Mouse (Mus musculus) liver, embryonic 13.5 days (tissue): ENCODE results near the gene Hivep3. TPM values are rescaled to one million over a fixed set of nuclear protein-coding genes. Genes with fewer than 3 reads are reported as not detected.

Experiments
- ATAC-seq: fragments of 200-750 bp; cut with Nextera tagmentation; 2 replicates; pipeline ENCODE4 v1.8.0; 2017; ENCODE audit warnings: low read depth, mild to moderate bottlenecking, moderate number of reproducible peaks, moderate library complexity
- DNase-seq: peaks from one replicate; pipeline ENCODE4 v3.0.0; 2022
- H3K27ac ChIP-seq: fragments of 300-500 bp; sonication (generic); 2 replicates; pipeline ENCODE4 v1.5.1; 2015; ENCODE audit warnings: moderate library complexity, mild to moderate bottlenecking, inconsistent platforms
- H3K27me3 ChIP-seq: fragments of 300-500 bp; sonication (generic); 2 replicates; pipeline ENCODE4 v1.6.1; 2015; ENCODE audit warnings: mild to moderate bottlenecking, inconsistent platforms
- H3K36me3 ChIP-seq: fragments of 300-500 bp; sonication (generic); 2 replicates; pipeline ENCODE4 v1.6.1; 2015; ENCODE audit warnings: mild to moderate bottlenecking, inconsistent platforms
- H3K4me1 ChIP-seq: fragments of 300-500 bp; sonication (generic); replicated peaks from 2 replicates; pipeline ENCODE4 v1.6.1; 2015; ENCODE audit warnings: inconsistent platforms
- H3K4me2 ChIP-seq: fragments of 300-500 bp; sonication (generic); 2 replicates; pipeline ENCODE4 v1.6.1; 2015; ENCODE audit warnings: inconsistent platforms, mild to moderate bottlenecking, moderate library complexity
- H3K4me3 ChIP-seq: fragments of 300-500 bp; sonication (generic); replicated peaks from 2 replicates; pipeline ENCODE4 v1.5.1; 2015; ENCODE audit warnings: mild to moderate bottlenecking, inconsistent platforms
- H3K9ac ChIP-seq: fragments of 300-500 bp; sonication (generic); 2 replicates; pipeline ENCODE4 v1.6.1; 2015; ENCODE audit warnings: mild to moderate bottlenecking, inconsistent platforms
- H3K9me3 ChIP-seq: fragments of 300-500 bp; sonication (generic); replicated peaks from 2 replicates; pipeline ENCODE4 v1.6.1; 2016; ENCODE audit warnings: inconsistent platforms
- WGBS: fragments of 180-500 bp; shearing (Covaris S2); methylation state at CpG from one replicate; pipeline ENCODE4 v1.1.7; 2015; ENCODE audit not compliant: insufficient replicate concordance; 5-methylcytosine and 5-hydroxymethylcytosine counted together
- polyA plus RNA-seq: library from polyadenylated mRNA; unstranded; fragments of >200 nt; fragmentation: Nextera tagmentation; extraction: Ambion mirVana; gene quantifications from 2 replicates; pipeline ENCODE4 v1.2.1, GENCODE M21; 2015

Hivep3 gene
- polyA plus RNA-seq, 1 experiment from 2014 or later: 2.1 TPM

- ATAC-seq (no peak), DNase-seq (no peak)
- Histone ChIP-seq H3K27me3 (no peaks in the 10 kb centered on the region), H3K4me2 (no peak overlapping the region), H3K4me1 (no peaks in the 10 kb centered on the region), H3K27ac (no peak overlapping the region), H3K36me3 (no peaks in the 10 kb centered on the region), H3K9ac (no peak overlapping the region), H3K4me3 (no peak overlapping the region), H3K9me3 (no peaks in the 10 kb centered on the region)
- 40% methylated on average over 9 of the region's 9 CpGs for WGBS
Measured at GRCm38 (mm10) chr4:120170387-120170936, 436.9 kb downstream of the Hivep3 start.

- no peak overlapping the region for H3K9ac ChIP-seq
- no peaks in the 10 kb centered on the region for H3K27me3 ChIP-seq
- DNase-seq: no peak
Measured at GRCm38 (mm10) chr4:120172050-120172684, 438.6 kb downstream of the Hivep3 start.

GRCm38 (mm10) chr4:120179123-120179522 is 445.5 kb downstream of the Hivep3 start:
- Histone ChIP-seq H3K27me3 (no peaks in the 10 kb centered on the region), H3K27ac (no peak overlapping the region), H3K9me3 (no peaks in the 10 kb centered on the region), H3K36me3 (no peaks in the 10 kb centered on the region), H3K4me1 (no peaks in the 10 kb centered on the region), H3K4me3 (no peak overlapping the region), H3K4me2 (no peak overlapping the region), H3K9ac (no peak overlapping the region)
- 70% methylated on average over 4 of the region's 4 CpGs for WGBS
- no peak for DNase-seq
- no peak for ATAC-seq

More at GRCm38 (mm10) chr4:120172050-120172684, 438.6 kb downstream of the Hivep3 start:
- Histone ChIP-seq H3K27ac (no peak overlapping the region), H3K4me3 (no peak overlapping the region), H3K9me3 (no peaks in the 10 kb centered on the region), H3K4me1 (no peaks in the 10 kb centered on the region), H3K4me2 (no peak overlapping the region), H3K36me3 (no peaks in the 10 kb centered on the region)
- ATAC-seq: no peak
- 29% methylated on average over 7 of the region's 7 CpGs for WGBS

- Histone ChIP-seq H3K4me2 (no peak overlapping the region), H3K9me3 (no peaks in the 10 kb centered on the region), H3K27me3 (no peaks in the 10 kb centered on the region), H3K9ac (no peak overlapping the region), H3K4me1 (no peaks in the 10 kb centered on the region), H3K27ac (no peak overlapping the region), H3K36me3 (no peaks in the 10 kb centered on the region), H3K4me3 (no peak overlapping the region)
- no peak for DNase-seq
- ATAC-seq: no peak
Measured at GRCm38 (mm10) chr4:120180535-120180934, 447.0 kb downstream of the Hivep3 start.

- H3K9me3 ChIP-seq: no peaks in the 10 kb centered on the region
- ATAC-seq: no peak
- no peak overlapping the region for H3K27ac ChIP-seq
- no peak overlapping the region for H3K4me3 ChIP-seq
- DNase-seq: no peak
- H3K9ac ChIP-seq: no peak overlapping the region
- 0 out of 2 replicates have a peak, but pooled peaks cover 2% of the 10 kb centered on the region for H3K27me3 ChIP-seq
- WGBS: 16% methylated on average over 5 of the region's 5 CpGs
- no peaks in the 10 kb centered on the region for H3K4me1 ChIP-seq
- H3K4me2 ChIP-seq: no peak overlapping the region
- no peaks in the 10 kb centered on the region for H3K36me3 ChIP-seq
Measured at GRCm38 (mm10) chr4:120184374-120184991, 450.9 kb downstream of the Hivep3 start.

- Histone ChIP-seq H3K4me3 (no peak overlapping the region), H3K27me3 (0 out of 2 replicates have a peak, but pooled peaks cover 2% of the 10 kb centered on the region), H3K9me3 (no peaks in the 10 kb centered on the region), H3K4me2 (no peak overlapping the region), H3K9ac (no peak overlapping the region), H3K4me1 (no peaks in the 10 kb centered on the region), H3K36me3 (no peaks in the 10 kb centered on the region), H3K27ac (no peak overlapping the region)
- WGBS: 76% methylated on average over 1 of the region's 1 CpGs
- no peak for ATAC-seq
- no peak for DNase-seq
Measured at GRCm38 (mm10) chr4:120186441-120186840, 452.9 kb downstream of the Hivep3 start.

GRCm38 (mm10) chr4:120186934-120187333 is 453.4 kb downstream of the Hivep3 start:
- Histone ChIP-seq H3K4me2 (no peak overlapping the region), H3K4me1 (no peaks in the 10 kb centered on the region; the same call in 1 of the 2 replicates), H3K27me3 (0 out of 2 replicates have a peak, but pooled peaks cover 2% of the 10 kb centered on the region), H3K27ac (no peak overlapping the region), H3K36me3 (no peaks in the 10 kb centered on the region), H3K4me3 (no peak overlapping the region), H3K9ac (no peak overlapping the region), H3K9me3 (no peaks in the 10 kb centered on the region)
- no peak for DNase-seq
- ATAC-seq: no peak
- WGBS: 2% methylated on average over 4 of the region's 4 CpGs

Other genes with a start within 250 kb of the Hivep3 start
- 0.05 TPM in 2 replicates for gene Rimkla, start 241.2 kb upstream of the Hivep3 start, polyA plus RNA-seq
- gene Foxj3, start 196.8 kb upstream of the Hivep3 start, polyA plus RNA-seq: 5.4 and 7.4 TPM in 2 replicates
- gene Frg2f1, start 194.3 kb upstream of the Hivep3 start, polyA plus RNA-seq: 0.58 and 0.63 TPM in 2 replicates
- gene Guca2a, start 96.1 kb upstream of the Hivep3 start, polyA plus RNA-seq: 0.20 TPM in 1 of 2 replicates, not detected in the other
- not detected in 2 replicates for gene Guca2b, start 74.8 kb upstream of the Hivep3 start, polyA plus RNA-seq